Mouse (Mus musculus) layer of hippocampus, postnatal 10 days (tissue): ENCODE measurements around the gene Col13a1. TPM values are rescaled to one million over a fixed set of nuclear protein-coding genes. Genes with fewer than 3 reads are reported as not detected.

ENCODE experiments used
- DNase-seq, 2 experiments: peaks; one replicate each; pipeline ENCODE4 v3.0.0; 2021; ENCODE audit warnings: low spot score in 2 of 2
- total RNA-seq, 2 experiments: library from RNA; stranded (reverse); gene quantifications; 2 replicates each; pipeline ENCODE4 v1.2.3; 2021

Col13a1 gene
- total RNA-seq, 2 experiments from 2014 or later = 2.5 to 2.7 TPM

DNA sequence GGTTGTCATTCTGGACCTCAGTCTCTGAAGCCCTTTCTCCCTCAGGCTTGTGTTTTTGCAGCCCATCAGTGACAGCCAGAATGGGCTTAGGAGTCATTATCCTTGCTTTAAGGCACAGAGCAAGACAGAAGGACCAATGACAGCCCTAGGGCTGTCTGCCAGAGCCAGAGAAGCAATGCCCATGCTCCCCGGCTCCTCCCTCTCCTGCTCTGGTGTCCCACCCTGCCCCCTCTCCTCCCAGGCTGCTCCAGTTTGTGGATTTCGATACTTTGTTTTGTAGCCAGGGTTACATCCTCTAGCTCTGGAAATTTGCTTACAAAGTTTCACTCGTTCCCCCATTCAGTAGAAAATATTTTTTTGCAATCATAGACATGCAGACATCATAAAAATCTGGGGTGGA is 69.9 kb downstream of the Col13a1 start:
- DNase-seq = no peak

DNA sequence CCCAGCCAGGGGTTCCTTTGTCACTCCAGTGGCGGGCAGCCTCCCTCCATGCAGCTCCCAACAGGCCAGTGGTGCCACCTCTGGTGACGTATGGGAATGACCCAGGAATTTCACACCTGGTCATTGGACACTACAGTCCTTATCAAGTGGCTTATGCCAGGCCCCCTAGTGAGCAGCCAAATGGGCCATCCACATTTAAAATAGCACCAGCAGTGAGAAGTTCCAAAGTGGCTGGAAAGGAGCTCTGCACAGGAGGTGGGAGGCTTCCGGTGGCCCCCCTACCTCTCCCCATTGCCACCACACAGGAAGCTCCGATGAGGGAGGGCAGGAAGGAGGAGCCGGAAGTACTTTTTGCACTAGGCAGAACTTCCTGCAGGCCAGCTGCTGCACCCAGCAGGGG is 72.7 kb downstream of the Col13a1 start:
- DNase-seq = no peak

DNA sequence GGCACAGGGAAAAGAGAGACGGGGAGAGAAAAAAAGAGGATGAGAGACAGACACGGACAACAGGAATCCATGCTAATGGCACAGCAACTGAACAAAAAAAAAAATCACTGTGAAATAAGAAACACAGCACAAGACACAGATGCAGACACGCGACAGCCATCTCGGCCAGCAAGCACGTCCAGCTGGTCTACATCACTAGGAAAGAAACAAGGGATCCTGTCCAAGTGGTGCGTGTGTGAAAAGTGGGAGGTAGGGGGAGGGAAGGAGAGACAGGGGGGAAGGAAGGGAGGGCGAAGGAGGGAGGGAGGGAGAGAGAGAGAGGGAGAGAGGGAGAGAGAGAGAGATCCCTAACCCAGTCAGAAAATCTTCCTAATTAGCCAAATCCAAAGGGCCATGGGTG is 73.6 kb downstream of the Col13a1 start:
- no peak for DNase-seq

DNA sequence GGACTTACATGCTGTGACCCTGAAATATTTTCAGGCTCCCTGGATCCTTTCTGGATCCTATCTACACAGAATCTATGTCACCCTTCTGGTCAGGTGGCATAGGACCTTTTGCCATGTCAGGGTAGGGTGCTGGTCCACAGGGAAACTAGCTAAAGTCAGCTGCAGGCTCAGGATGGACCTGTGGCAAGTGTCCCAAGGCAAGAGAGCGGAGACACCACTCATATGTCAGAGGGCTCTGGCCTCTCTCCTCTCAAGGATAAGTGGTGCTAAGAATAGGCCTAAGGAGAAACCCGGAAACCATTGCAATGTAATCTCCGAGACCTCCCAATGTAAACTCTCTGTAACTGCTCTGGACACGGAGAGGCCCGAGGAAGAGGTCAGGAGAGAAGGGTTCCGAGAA is 80.8 kb downstream of the Col13a1 start:
- no peak for DNase-seq

DNA sequence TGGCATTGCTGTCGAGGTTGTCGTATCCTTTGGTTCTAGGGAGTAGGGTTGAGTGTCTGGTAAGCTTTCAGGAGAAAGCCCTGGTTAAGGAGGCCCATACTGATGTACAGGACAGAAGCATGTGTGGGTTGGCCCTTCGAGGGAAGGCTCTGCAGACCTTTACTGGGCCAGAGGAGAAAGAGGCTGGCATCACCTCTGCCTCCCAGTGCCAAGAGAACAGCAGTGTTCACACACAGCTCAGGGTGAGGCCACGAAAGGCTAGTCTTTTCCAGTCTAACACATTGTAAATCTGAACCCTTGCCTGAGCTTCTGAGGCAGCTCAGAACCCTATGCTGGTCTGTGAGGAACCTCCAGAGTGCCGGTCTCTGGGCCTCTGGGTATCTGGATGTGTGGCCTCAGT is 84.3 kb downstream of the Col13a1 start:
- no peak for DNase-seq

DNA sequence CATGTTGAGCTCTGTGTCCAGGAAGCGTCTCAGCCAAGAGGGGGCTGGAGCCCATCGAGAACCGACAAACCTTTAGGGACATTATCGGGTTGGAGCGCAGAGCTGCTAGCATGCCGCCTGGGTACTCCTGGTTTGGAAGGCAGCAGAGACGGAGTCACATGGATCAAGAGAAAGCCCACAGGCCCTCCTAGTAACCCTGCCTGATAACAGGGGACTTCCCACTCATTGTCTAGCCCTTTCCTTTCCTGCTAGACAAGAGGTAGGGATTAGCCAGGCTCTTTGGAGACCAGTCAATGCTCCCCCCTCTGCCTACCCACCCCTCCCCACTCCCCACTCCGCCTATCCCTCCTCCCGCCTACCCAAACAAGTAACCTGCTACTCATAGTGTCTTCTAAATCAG is 87.8 kb downstream of the Col13a1 start:
- no peak for DNase-seq

DNA sequence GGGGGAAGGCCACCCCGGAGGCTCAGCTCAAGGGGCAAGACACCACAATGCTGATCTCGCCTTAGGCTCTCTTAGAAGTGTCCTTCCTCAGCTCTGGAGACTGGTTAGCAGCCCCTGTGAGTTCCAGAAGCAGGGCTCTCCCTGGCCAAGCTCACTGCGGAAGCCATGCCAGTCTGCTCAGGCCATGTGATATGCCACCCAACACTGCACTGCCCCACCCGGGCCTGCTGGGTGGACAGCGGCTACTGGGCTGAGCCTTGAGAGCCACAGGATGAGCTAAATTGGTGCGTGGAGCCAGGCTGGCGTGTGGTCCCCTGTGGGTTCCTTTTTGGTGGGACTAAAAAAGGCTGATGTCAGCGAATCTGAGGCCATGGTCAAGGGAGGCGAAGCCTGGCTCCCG is 88.6 kb downstream of the Col13a1 start:
- DNase-seq = no peak

DNA sequence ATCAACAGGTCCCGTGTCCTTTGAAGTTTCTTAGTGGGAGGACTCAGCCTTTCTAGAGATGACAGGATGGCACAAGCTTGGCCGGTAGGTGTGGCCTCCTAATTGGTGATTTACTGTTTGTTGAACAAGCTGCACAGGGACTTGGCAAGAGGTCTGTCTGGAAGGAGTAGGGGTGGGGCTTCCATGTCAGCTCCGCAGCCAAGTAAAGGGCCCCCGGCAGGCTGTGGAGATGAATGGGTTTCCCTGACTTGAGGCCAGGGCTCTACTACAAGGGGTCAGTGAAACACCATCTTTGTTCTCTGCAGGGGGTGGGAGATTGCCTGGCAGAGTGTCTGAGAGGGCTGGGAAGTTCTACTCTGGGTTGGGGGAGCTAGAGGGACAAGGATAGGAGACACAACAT is 99.5 kb downstream of the Col13a1 start:
- DNase-seq = peak; percentile 20 to 28

DNA sequence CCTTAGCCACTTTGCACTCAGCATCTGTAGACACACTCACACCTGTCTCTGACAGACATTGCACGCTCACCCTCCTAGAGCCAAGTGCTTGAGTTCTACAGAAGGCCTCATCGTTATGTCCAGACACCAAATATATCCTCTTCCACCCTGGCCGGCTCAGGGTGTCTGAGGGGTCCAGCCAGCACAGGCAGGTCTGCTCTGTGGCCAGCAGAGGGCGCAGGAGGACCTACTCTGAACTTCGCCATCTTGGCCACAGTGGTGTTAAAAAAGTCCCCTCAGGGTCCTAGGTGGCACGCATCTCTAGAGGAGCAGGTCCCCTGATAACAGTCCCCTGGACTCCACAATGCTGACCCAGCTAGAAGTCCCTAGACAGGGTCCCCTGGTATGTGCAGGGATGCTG is 101.1 kb downstream of the Col13a1 start:
- DNase-seq = peak; percentile 80 to 82

DNA sequence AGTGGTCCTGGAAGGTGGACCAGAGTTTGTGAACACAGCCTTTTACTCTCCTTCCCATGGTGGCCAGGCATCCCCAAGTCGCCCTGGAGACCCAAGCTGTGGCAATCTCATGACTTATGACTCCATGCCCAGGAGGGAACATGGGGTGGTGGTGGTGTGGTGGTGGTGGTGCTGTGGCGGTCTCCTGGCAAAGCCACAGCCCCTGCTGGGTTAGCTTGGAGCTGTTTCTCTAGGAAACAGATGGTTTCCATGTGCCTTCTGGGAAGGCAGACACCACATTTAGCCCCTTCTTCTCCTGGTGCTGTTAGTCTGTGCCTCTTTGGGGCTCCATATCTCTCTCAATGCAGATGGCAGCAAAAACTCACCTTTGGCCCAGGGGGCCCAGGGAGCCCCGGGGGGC is 109.1 kb downstream of the Col13a1 start:
- no peak for DNase-seq

DNA sequence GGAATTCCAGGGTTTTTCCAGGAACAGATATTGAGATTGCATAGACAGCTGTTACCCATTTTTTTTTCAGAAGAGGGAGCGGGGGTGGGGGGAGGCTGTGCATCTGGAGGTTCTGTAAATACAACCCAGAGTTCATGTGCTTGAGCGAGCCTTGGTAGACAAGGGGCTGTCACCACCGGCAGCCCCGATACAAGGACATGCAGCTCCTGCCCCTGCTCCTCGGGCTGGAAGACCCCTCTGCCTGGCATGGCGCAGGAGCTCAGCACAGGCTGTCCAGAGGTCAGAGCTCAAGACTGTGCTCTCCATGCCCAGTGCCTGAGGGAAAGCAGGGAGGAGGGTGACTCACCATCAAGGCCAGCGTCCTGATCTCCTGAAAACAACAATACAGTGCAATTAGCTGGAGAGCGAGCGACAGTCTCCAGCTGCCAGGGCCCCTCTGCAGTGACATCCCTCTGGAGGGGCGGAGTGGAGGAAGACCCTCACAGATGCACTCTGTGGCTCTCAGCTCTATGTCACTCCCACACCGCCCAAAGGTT is 112.8 kb downstream of the Col13a1 start:
- no peak for DNase-seq

DNA sequence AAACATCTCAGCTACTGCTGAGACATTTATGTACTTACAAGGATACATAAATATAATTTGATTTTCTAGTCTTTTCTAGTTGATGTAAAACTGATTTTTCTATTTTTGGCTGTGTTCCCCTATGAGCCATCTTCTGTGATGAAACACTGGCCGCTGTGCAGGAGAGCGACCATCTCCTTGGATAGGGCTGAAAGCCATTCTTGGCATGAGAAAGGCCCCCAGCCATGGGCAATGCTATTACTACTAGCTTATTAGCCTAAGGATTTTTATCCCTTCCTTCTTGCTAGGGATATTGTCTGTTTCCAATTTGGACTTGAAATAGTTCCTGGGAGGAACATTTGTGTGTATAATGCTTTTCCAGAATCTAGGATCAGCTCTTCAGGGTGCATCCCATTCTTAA is 119.5 kb downstream of the Col13a1 start:
- DNase-seq = no peak

DNA sequence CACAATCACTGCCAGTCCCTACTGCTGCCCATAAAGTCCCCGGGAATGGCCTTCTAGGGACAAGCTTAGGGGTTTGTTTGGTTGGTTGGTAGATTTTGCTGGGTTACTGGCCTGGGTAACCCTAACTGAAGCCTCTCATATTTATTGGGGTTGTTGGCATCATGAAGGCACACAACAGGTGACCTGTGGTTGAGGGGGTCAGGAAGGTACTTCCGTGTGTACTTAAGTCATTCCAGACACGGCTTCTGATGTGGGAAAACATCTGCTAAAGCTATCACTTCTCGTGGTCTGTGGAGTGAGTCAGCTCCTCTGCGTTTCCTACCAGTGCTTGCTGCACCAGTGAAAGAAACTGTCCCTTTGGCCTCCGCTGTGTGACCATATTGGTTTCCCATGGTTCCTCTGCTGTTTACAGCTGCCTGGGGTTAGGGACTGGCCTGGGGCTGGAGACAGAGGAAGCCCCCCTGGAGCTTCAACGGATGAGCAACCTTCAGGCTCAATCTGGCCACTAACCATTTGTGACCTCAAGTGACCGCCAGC is 123.7 kb downstream of the Col13a1 start:
- DNase-seq = no peak

DNA sequence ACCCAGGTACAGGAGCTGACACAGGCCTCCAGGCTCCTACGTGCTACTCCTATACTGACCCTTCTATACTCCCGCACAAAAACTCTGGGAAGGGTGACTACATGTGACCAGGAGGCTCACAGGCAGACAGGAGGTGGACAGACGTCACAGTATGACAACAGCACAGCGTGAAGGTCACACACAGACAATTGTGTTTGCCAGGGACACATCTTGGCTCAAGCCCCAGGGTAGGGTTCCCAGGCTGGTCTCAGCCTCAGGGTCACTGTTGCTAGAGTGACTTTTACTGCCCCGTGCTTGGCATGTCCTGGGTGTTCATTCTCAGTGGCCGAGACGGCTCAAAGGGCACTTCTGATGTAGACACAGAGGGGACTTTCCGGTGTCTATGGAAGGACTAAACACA is 126.1 kb downstream of the Col13a1 start:
- no peak for DNase-seq

DNA sequence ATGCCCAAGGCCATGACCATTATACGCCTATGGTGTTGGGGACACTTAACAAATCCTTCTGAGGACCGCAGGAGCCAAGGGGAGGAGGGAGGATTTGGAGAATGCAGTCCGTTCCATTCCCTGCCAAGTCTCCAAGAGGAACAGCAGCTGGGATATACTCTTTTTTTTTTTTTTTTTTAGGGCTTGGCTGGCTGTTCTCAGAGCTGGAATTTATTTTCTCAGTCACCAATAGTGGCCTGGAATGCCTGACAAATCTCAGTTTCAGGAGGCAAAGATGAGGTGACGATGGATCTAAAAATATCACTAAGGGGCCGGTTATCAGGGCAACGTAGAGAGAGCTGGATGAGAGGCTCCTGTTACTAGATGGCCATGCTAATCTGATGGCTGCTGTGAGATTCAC is 130.4 kb downstream of the Col13a1 start:
- peak in 1 of 2 experiments; percentile 13 for DNase-seq

DNA sequence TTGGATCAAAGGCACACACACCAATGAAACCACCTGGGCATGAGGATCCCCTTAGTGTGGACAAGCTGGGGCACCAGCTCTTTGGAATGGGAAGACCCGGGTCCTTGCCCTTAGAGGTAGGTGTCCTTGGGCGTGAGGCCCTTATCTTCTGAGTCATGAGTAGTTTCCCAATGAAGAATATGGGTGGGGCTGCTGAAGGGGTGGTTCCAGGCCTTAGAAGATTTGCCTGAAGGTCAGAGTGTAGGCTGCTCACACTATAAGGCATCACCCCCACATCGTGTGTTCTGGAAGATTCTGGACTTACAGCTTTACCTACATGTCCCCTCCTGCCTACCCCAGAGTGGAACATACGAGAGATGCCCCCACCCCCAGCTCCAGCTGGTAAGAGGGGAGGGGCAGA is 133.4 kb downstream of the Col13a1 start:
- no peak for DNase-seq

DNA sequence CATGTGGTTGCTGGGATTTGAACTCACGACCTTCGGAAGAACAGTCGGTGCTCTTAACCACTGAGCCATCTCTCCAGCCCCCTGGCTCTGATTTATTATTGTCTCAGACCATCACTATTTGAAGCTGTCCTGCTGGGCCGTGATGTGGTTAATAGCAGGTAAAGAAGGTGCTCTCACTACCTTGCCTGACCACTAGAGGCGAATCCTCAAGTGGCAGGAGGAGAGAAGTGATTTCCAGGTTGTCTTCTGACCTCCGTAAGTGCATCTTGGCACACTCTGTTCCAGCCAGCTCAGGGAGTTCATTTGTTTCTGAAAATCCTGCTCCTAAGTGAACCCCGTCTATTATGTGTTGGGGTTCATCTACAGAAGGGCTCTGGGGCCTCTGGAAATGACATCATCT is 134.4 kb downstream of the Col13a1 start:
- DNase-seq = no peak

DNA sequence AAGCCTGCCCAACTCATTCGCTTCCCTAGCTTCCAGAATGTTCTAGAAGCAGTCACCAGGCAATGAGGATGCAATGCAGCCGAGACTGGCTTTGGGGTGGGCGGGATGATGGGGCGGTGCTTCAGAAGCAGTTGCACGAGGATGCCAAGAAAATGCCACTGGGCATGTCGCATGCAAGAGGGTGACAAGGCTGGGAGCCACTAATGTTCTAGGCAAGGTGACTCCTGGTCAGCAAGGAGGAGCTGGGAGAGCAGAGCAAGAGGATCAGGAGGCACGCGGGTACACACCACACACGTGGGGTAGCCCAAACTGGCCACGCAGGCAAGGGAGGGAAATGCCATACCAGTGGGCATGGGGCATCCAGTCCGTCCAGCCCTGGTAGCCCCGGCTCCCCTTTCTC is 136.6 kb downstream of the Col13a1 start:
- no peak for DNase-seq

DNA sequence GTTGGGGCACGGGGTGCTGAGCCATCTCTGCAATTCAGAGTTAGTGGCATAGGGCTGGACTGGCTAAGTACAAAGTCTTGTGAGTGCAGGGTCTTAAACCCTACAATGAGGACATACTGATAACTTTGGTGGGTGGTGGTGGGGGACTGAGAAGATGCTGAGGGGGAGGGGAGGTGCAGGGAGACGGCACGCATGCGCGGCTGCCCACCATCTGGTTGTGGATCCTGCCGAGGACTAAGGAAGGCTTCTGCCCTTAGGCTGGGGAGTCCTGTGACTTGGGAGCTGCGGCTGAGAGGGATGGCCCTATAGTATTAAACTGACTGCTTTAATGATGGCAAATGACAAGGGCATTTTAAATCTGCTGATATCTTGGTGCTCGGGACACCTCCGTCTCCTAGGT is 139.6 kb downstream of the Col13a1 start:
- no peak for DNase-seq

DNA sequence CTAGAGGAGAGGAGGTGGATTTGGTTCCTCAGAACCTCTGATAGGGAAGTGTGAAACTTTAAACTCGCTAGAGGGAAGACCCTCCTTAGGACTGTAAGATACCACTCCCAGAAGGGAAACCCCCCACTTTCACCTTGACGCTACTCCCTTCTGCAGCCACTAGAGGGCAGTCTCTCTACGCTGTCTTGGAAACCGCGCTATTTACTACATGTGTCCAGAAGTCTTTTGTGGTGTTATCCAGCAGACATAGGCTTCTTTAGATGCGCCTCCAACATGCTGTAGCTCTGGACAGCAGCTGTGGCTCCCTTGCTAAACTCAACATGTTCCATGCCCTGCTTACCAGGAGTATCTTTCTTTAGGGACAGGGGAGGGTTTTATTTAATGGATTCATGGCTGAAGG is 140.1 kb downstream of the Col13a1 start:
- peak; percentile 61 to 65 for DNase-seq

DNA sequence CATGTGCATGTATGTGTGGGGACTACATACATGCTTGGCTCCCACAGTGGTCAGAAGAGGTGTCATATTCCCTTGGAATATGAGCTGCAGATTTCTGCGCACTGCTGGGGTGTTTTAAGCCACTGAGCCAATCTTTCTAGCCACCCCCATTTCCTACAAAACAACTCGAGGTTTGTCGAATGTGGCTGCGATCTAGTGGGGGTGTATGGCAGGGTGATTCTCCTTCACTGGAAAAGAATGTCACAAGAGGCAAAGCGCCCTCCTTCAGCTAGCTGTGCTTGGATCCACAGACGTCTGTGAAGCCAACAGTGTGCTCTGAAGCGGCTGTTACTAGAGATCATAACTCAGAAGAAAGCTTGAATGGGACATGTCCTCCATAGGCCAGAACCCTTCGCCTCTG is 141.6 kb downstream of the Col13a1 start:
- DNase-seq = no peak

DNA sequence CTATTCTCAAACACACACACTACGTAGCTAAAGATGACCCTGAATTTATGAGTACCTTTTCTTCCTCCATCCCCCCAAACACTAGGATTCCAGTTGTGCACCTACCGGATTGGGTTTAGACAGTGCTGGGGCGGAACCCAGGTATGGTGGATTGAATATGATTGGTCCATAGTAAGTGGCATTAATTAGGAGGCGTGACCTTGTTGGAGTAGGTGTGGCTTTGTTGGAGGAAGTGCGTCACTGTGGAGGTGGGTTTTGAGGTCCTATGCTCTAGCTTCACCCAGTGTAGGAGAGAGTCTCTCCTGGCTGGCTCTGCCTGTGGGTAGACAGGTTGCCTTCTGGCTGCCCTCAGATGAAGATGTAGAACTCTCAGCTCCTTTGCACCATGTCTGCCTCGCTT is 144.6 kb downstream of the Col13a1 start:
- no peak for DNase-seq

DNA sequence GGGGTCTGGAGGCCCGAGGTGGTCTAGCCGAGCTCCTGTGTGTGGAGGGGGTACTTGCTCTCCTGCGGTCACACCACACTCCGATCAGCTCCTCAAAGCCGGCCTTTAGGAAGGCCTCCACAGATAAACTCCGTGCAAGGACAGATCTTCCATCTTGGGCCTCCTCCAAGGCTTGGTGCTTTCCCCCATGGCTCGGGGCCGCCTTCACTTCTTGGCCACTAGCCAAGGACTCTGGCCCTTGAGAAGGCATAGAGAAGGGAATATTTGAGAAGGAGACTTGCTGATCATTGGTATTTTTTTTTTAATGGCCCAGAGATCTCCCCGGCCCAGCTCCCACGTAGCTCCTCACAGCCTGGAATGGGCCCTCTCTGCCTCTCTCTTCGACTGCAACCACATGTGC is 146.2 kb downstream of the Col13a1 start:
- DNase-seq = no peak

DNA sequence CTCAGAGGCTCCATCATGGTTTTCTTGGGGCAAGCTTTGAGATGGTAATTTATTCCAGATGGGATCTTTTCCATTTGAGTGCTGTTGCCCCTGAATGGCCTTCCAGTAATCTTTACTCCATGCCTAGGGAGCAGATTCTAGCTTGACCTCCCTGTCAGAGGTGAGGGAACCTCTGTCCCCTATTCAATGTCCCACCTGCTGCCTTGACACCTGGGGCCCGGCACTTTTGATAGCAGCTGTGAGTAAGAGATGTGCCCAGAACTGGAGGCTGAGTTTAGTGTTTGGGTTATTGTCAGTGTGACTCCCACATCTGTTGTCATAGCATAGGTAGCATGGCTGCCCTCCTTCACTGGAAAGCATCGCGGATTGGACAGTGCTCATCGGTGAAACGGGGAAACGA is 147.2 kb downstream of the Col13a1 start:
- no peak for DNase-seq
